Mouse (Mus musculus): ENCODE data around the gene Dok1. TPM values are rescaled to one million over a fixed set of nuclear protein-coding genes. Genes with fewer than 3 reads are reported as not detected.

Gene Dok1
- total and polyA plus RNA-seq, 3 experiments, result 18.7 to 22.3 TPM; not detected in 1

DNA sequence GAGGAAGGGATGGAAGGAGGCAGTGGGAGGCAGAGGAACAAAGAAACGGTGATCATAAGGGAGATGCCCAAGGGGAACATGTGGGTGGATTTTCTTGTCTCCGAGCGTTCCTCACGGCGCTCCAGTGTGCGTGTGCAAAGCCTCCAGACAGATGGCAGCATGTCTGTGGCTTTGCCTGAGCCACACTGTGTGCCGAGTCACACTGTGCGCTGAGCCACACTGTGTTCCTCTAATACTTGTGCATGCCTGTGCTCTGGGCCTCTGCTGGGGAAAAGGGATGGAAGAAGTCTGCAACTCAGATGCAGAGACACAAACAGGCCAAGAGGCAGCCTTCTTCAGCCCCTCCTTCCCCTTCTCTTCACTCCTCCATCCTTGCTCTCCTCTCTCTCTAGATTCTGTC, 6.0 kb downstream of the Dok1 start:
- H3K27ac ChIP-seq (ENCODE audit: control insufficient read depth, low read depth, low read length), result no peak overlapping the region
- no peak overlapping the region for H3K4me3 ChIP-seq (ENCODE audit: control insufficient read depth in 1 of 2, insufficient read depth in 1 of 2, low read depth in 2 of 2, low read length in 2 of 2)
- no peak overlapping the region for H3K9ac ChIP-seq (ENCODE audit: control insufficient read depth, low read depth, low read length, poor library complexity, severe bottlenecking)
- peaks cover 8 to 10% of the 10 kb centered on the region in 2 experiments for H3K4me1 ChIP-seq (ENCODE audit: control insufficient read depth in 1 of 2, insufficient read depth in 2 of 2, low read length in 2 of 2)
- peaks cover 0 to 10% of the 10 kb centered on the region in 2 experiments; a peak in 2 of 4 replicates for H3K36me3 ChIP-seq (ENCODE audit: control insufficient read depth in 1 of 2, insufficient read depth in 2 of 2, low read length in 2 of 2)
- no peak for TF ChIP-seq MAFK (IDR thresholded peaks at IDR 0.05; ENCODE audit: borderline replicate concordance, low read depth, low read length)
- TF ChIP-seq ZKSCAN1 (IDR thresholded peaks at IDR 0.05; ENCODE audit: low read depth, low read length), result peak; percentile 92
- no peak for DNase-seq (ENCODE audit: low read depth, low spot score)
- no peaks in the 10 kb centered on the region for H3K9me3 ChIP-seq (replicated peaks; ENCODE audit: insufficient read depth, low read length)
- peaks cover 1% of the 10 kb centered on the region; the same call in 1 of the 2 replicates for H3K79me2 ChIP-seq (ENCODE audit: control insufficient read depth, insufficient read depth, low read length, poor library complexity)
- H3K27me3 ChIP-seq (ENCODE audit: control insufficient read depth in 1 of 2, insufficient read depth in 2 of 2, low read length in 2 of 2), result no peaks in the 10 kb centered on the region

DNA sequence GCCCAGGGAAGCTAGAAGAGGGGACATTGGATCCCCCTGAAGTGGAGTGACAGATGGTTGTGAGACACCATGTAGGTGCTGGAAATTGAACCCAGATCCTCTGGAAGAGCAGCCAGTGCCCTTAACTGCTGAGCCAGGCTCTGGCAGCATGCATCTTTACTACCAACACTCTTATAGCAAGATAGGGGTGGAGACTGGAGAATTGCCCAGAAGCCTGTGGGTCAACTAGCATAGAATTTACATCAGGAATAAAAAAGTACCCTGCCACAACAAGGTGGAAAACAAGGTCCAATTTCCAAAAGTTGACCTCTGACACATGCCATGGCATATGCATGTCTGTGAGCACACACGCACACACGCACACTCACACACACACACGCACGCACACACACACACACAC, 8.1 kb downstream of the Dok1 start:
- H3K79me2 ChIP-seq (ENCODE audit: control insufficient read depth, insufficient read depth, low read length, poor library complexity), result no peaks in the 10 kb centered on the region
- H3K9ac ChIP-seq (ENCODE audit: control insufficient read depth, low read depth, low read length, poor library complexity, severe bottlenecking), result no peak overlapping the region
- peaks cover 0 to 28% of the 10 kb centered on the region in 2 experiments; a peak in 2 of 4 replicates for H3K36me3 ChIP-seq (ENCODE audit: control insufficient read depth in 1 of 2, insufficient read depth in 2 of 2, low read length in 2 of 2)
- H3K27ac ChIP-seq (ENCODE audit: control insufficient read depth, low read depth, low read length), result no peak overlapping the region
- H3K4me1 ChIP-seq (ENCODE audit: control insufficient read depth in 1 of 2, insufficient read depth in 2 of 2, low read length in 2 of 2), result peaks cover 17 to 23% of the 10 kb centered on the region in 2 experiments
- no peaks in the 10 kb centered on the region for H3K9me3 ChIP-seq (replicated peaks; ENCODE audit: insufficient read depth, low read length)
- DNase-seq (ENCODE audit: low read depth, low spot score), result no peak
- no peak overlapping the region for H3K4me3 ChIP-seq (ENCODE audit: control insufficient read depth in 1 of 2, insufficient read depth in 1 of 2, low read depth in 2 of 2, low read length in 2 of 2)
- TF ChIP-seq POLR2AphosphoS5 (IDR thresholded peaks at IDR 0.05; ENCODE audit: borderline replicate concordance, low read depth, low read length) (no peak), USF1 (IDR thresholded peaks at IDR 0.05; ENCODE audit: low read depth, low read length) (no peak), ZNF384 (IDR thresholded peaks at IDR 0.05; ENCODE audit: low read depth, low read length) (no peak), MXI1 (IDR thresholded peaks at IDR 0.05; ENCODE audit: low read depth, low read length) (no peak)
- no peaks in the 10 kb centered on the region for H3K27me3 ChIP-seq (ENCODE audit: control insufficient read depth in 1 of 2, insufficient read depth in 2 of 2, low read length in 2 of 2)

DNA sequence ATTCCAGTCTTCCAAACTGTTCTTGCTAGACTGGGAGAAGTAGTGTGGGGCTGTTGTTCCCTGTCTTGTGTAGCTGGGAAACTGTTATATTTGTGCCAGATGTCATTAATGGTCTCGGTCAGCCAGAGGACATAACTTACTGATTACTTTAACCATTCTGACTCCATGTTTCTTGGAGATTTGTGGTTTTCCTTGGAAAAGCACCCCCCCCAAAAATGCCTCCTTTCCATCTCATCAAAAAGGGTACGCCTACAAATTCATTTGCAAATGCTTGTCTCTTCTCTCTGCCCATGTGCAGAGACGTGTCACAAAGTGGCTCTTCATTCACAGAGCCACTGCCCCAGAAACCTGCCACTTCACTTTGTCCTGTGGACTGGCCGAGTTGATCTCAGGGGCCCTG, 8.8 kb downstream of the Dok1 start:
- no peak for TF ChIP-seq ZKSCAN1 (IDR thresholded peaks at IDR 0.05; ENCODE audit: low read depth, low read length)
- no peak for TF ChIP-seq USF2 (IDR thresholded peaks at IDR 0.05; ENCODE audit: borderline replicate concordance in 1 of 2, insufficient read depth in 1 of 2, low read depth in 1 of 2, low read length in 2 of 2)
- TF ChIP-seq MYC (IDR thresholded peaks at IDR 0.05; ENCODE audit: low read depth, low read length), result no peak
- TF ChIP-seq ZMIZ1 (IDR thresholded peaks at IDR 0.05; ENCODE audit: low read depth, low read length), result no peak
- no peak for TF ChIP-seq BHLHE40 (IDR thresholded peaks at IDR 0.05; ENCODE audit: borderline replicate concordance, low read depth, low read length)
- no peak for TF ChIP-seq POLR2A (IDR thresholded peaks at IDR 0.05; ENCODE audit: control insufficient read depth in 1 of 2, insufficient read depth in 1 of 2, low read depth in 1 of 2, low read length in 2 of 2, poor library complexity in 1 of 2)
- TF ChIP-seq POLR2AphosphoS5 (IDR thresholded peaks at IDR 0.05; ENCODE audit: borderline replicate concordance, low read depth, low read length), result no peak
- no peak for TF ChIP-seq MXI1 (IDR thresholded peaks at IDR 0.05; ENCODE audit: low read depth, low read length)
- no peak for TF ChIP-seq MAZ (IDR thresholded peaks at IDR 0.05; ENCODE audit: low read depth, low read length)
- TF ChIP-seq MAX (IDR thresholded peaks at IDR 0.05; ENCODE audit: low read length), result no peak
- no peak for TF ChIP-seq ZC3H11A (IDR thresholded peaks at IDR 0.05; ENCODE audit: low read depth, low read length)
- TF ChIP-seq TBP (IDR thresholded peaks at IDR 0.05; ENCODE audit: low read depth, low read length), result no peak
- TF ChIP-seq RAD21 (IDR thresholded peaks at IDR 0.05; ENCODE audit: low read depth, low read length), result no peak
- no peak for TF ChIP-seq NRF1 (IDR thresholded peaks at IDR 0.05; ENCODE audit: insufficient read depth, low read depth, low read length, poor library complexity, severe bottlenecking)
- no peak for DNase-seq (ENCODE audit: low read depth, low spot score)
- Histone ChIP-seq H3K9ac (ENCODE audit: control insufficient read depth, low read depth, low read length, poor library complexity, severe bottlenecking) (no peak overlapping the region), H3K27me3 (ENCODE audit: control insufficient read depth in 1 of 2, insufficient read depth in 2 of 2, low read length in 2 of 2) (no peaks in the 10 kb centered on the region), H3K79me2 (ENCODE audit: control insufficient read depth, insufficient read depth, low read length, poor library complexity) (no peaks in the 10 kb centered on the region), H3K27ac (ENCODE audit: control insufficient read depth, low read depth, low read length) (no peak overlapping the region), H3K36me3 (ENCODE audit: control insufficient read depth in 1 of 2, insufficient read depth in 2 of 2, low read length in 2 of 2) (peaks cover 0 to 32% of the 10 kb centered on the region in 2 experiments; a peak in 2 of 4 replicates), H3K9me3 (replicated peaks; ENCODE audit: insufficient read depth, low read length) (no peaks in the 10 kb centered on the region), H3K4me1 (ENCODE audit: control insufficient read depth in 1 of 2, insufficient read depth in 2 of 2, low read length in 2 of 2) (peaks cover 17 to 27% of the 10 kb centered on the region in 2 experiments), H3K4me3 (ENCODE audit: control insufficient read depth in 1 of 2, insufficient read depth in 1 of 2, low read depth in 2 of 2, low read length in 2 of 2) (no peak overlapping the region)
